Comparison of ENCODE assay signal across 10 mouse cellular contexts in the genomic region with DNA sequence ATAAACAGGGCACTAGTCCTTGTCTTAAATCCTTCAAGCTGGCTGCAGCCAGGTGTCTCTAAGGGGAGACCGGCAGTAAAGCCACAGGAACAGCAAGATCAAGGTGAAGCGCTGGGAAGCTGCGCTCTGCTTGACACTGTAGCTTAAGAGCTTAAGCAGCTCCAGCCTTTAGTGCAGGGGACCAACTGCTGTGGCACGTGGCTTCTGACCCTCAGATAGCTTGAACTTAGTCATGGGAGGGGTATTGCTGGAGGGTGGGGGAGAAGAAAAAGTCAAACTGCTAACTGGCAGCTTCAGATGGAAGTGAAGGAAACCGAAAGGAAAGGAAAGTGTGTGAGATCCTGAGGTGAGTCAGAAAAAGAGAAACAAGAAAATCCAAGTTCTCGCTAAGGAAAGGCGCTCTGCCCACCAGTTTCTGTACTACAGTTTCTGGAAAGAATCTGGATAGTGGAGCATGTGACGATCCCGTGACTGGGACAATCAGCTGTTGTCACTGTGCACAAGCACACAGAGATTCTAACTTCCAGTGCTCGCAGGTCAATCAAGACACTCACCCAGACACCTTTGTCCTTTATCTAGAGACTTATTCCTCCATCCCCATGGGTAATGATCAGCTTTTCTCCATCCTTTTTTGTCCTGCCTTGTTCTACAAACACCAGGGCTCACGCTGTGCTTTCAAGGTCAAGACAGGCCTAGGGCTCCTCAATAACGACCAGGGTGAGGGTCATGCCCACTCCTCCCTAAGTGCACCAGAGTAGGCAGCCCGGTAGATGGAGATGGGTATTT. TPM values are rescaled to one million over a fixed set of nuclear protein-coding genes. Genes with fewer than 3 reads are reported as not detected.
DNase-seq lines count a peak whose midpoint lies in the region; ATAC-seq and TF ChIP-seq lines count a peak whose summit lies in the region.
"Had no signal": no experiment of that assay in that cellular context is flagged by ENCODE, and none has a peak within 500 bp of the region (broad histone marks: within the 10 kb centered on the region; RNA-seq: fewer than 3 reads in every experiment).

No protein-coding gene starts in this region.

- 35% methylated on average over 13 of the region's 13 CpGs for WGBS in forebrain, embryonic 15.5 days
- WGBS in limb, embryonic 11.5 days: 26% methylated on average over 13 of the region's 13 CpGs
- WGBS in kidney, adult 2 months: 54% methylated on average over 13 of the region's 13 CpGs

- peak; percentile 41 for DNase-seq in right cerebral cortex, adult 18-20 months
- DNase-seq in right cerebral cortex, postnatal 14 days: no peak
- peak; percentile 21 for DNase-seq in limb, embryonic 11.5 days (ENCODE audit: low spot score)
- DNase-seq in telencephalon, adult 2 months (ENCODE audit: low read depth, low spot score): peak; percentile 24
- DNase-seq in kidney, adult 2 months: no peak
- no peak for DNase-seq in thymus, postnatal 0 days (ENCODE audit: low spot score)
- DNase-seq: kidney, adult 8-10 months; thymus, postnatal 4 days had no signal

- H3K4me3 ChIP-seq in forebrain, embryonic 15.5 days: peak overlapping the region; percentile 73
- no peak overlapping the region for H3K4me3 ChIP-seq in limb, embryonic 11.5 days (ENCODE audit: low read depth, low read length)
- H3K4me3 ChIP-seq in kidney, adult 2 months (ENCODE audit: insufficient read depth, low read depth, low read length): no peak overlapping the region

- peaks cover 29% of the 10 kb centered on the region for H3K4me1 ChIP-seq in forebrain, embryonic 15.5 days
- no peaks in the 10 kb centered on the region; the same call in 1 of the 2 replicates for H3K4me1 ChIP-seq in limb, embryonic 11.5 days (ENCODE audit: control insufficient read depth, insufficient read depth, low read length)
- H3K4me1 ChIP-seq in kidney, adult 2 months (ENCODE audit: control insufficient read depth, insufficient read depth, low read length): no peaks in the 10 kb centered on the region

- ATAC-seq in forebrain, embryonic 15.5 days (replicated peaks): no peak
- ATAC-seq in limb, embryonic 11.5 days (ENCODE audit: insufficient number of reproducible peaks, low FRiP score, low TSS enrichment, low read depth): no peak

- H3K27me3 ChIP-seq in forebrain, embryonic 15.5 days: 0 out of 2 replicates have a peak, but pooled peaks cover 7% of the 10 kb centered on the region
- H3K27me3 ChIP-seq in limb, embryonic 11.5 days (ENCODE audit: control insufficient read depth, insufficient read depth, low read length): peaks cover 17% of the 10 kb centered on the region
- no peaks in the 10 kb centered on the region for H3K27me3 ChIP-seq in kidney, adult 2 months (replicated peaks; ENCODE audit: control insufficient read depth, insufficient read depth, low read length)

- no peaks in the 10 kb centered on the region for H3K9me3 ChIP-seq in forebrain, embryonic 15.5 days
- no peaks in the 10 kb centered on the region for H3K9me3 ChIP-seq in limb, embryonic 11.5 days (ENCODE audit: control insufficient read depth, low read length)
- H3K9me3 ChIP-seq: limb, embryonic 15.5 days had no signal

- H3K4me2 ChIP-seq in forebrain, embryonic 15.5 days (replicated peaks): peak overlapping the region; percentile 96
- H3K4me2 ChIP-seq in limb, embryonic 11.5 days (ENCODE audit: low read depth, severe bottlenecking): no peak overlapping the region

- TF ChIP-seq CTCF in kidney, adult 2 months (conservative IDR thresholded peaks at IDR 0.05; ENCODE audit: insufficient read depth, insufficient read length, low read depth, low read length): no peak

- H3K9ac ChIP-seq in forebrain, embryonic 15.5 days (replicated peaks): peak overlapping the region; percentile 21; the same call in 1 of the 2 replicates
- H3K9ac ChIP-seq in limb, embryonic 11.5 days (ENCODE audit: low read length): no peak overlapping the region
- H3K9ac ChIP-seq: limb, embryonic 15.5 days had no signal

- no peak overlapping the region for H3K27ac ChIP-seq in forebrain, embryonic 15.5 days (replicated peaks)
- H3K27ac ChIP-seq in limb, embryonic 11.5 days (replicated peaks; ENCODE audit: low read depth, low read length): no peak overlapping the region
- no peak overlapping the region for H3K27ac ChIP-seq in kidney, adult 2 months (ENCODE audit: insufficient read depth, low read depth, low read length)
- H3K27ac ChIP-seq: limb, embryonic 15.5 days had no signal

- no peaks in the 10 kb centered on the region for H3K36me3 ChIP-seq in forebrain, embryonic 15.5 days
- no peaks in the 10 kb centered on the region for H3K36me3 ChIP-seq in limb, embryonic 11.5 days (ENCODE audit: control insufficient read depth, insufficient read depth, low read length)
- H3K36me3 ChIP-seq in kidney, adult 2 months (ENCODE audit: control insufficient read depth, insufficient read depth, low read length): no peaks in the 10 kb centered on the region
- H3K36me3 ChIP-seq: limb, embryonic 15.5 days had no signal

- TF ChIP-seq POLR2A in kidney, adult 2 months (IDR thresholded peaks at IDR 0.05; ENCODE audit: low read depth, low read length): no peak

RNA-seq across cellular contexts. Expression of gene Rorb, which starts 2.2 kb away (rescaled TPM):
- 16.0 and 20.1 TPM in 2 replicates for polyA plus RNA-seq in forebrain, embryonic 15.5 days (2015; fragmentation: Nextera tagmentation; extraction: Ambion mirVana)
- polyA plus RNA-seq in limb, embryonic 11.5 days (2014; fragmentation: Nextera tagmentation; extraction: Ambion mirVana): 0.35 and 0.51 TPM in 2 replicates
- 0.06 and 0.10 TPM in 2 replicates for polyA plus RNA-seq in kidney, adult 2 months (2012; rRNA removed)
- polyA plus RNA-seq in thymus, postnatal 0 days (2015; fragmentation: Nextera tagmentation; extraction: Ambion mirVana): 0.01 TPM in 1 of 2 replicates, not detected in the other

Comparison
In these comparisons a context has a peak if more than half of its experiments do, and no peak if none do; other contexts are left out.
1. DNase-seq: peak in right cerebral cortex, adult 18-20 months (single experiment), limb, embryonic 11.5 days (single experiment) and telencephalon, adult 2 months (single experiment); none in right cerebral cortex, postnatal 14 days (single experiment), kidney, adult 2 months (single experiment) and thymus, postnatal 0 days (single experiment).
2. RNA of gene Rorb, which starts 2.2 kb away (polyA plus RNA-seq): 16.0 to 20.1 TPM in forebrain, embryonic 15.5 days; 0.35 to 0.51 TPM in limb, embryonic 11.5 days, 0.06 to 0.10 TPM in kidney, adult 2 months and 0.01 TPM in thymus, postnatal 0 days; every median in the first group is over 10 times any median in the second.